Mouse (Mus musculus) left cerebral cortex, postnatal 36 days (tissue): ENCODE data around the gene Psmb9. TPM values are rescaled to one million over a fixed set of nuclear protein-coding genes. Genes with fewer than 3 reads are reported as not detected.
"Not testable (repeated sequence)": the region's sequence is repeated elsewhere in the genome, so short reads cannot be mapped to it uniquely, and the experiment has no call there.

Source experiments
- DNase-seq, 2 experiments: peaks; one replicate each; pipeline ENCODE4 v3.0.0; 2021 to 2022; ENCODE audit warnings: low spot score in 2 of 2, mixed read lengths in 1 of 2
- intact Hi-C: fragments of 180-260 bp; cut with DNase I; formaldehyde crosslinking; loops from one replicate; pipeline ENCODE4 v1.15.1; 2025
- total RNA-seq, 2 experiments: library from RNA; stranded (reverse); gene quantifications; 2 replicates each; pipeline ENCODE4 v1.2.3; 2021

Psmb9 gene
- total RNA-seq, 2 experiments from 2014 or later, result 0.77 to 1.1 TPM

GRCm38 (mm10) chr17:34144221-34144620, 43.3 kb downstream of the Psmb9 start:
- DNase-seq, intact Hi-C loops: not testable (repeated sequence)

- DNase-seq, result no peak
- intact Hi-C loops, result no loop called here
Observed at GRCm38 (mm10) chr17:34143461-34143860, 44.1 kb downstream of the Psmb9 start.

- intact Hi-C loops, result no loop called here
- no peak for DNase-seq
Observed at GRCm38 (mm10) chr17:34143033-34143432, 44.5 kb downstream of the Psmb9 start, which contains the start of gene H2-DMb2. Gene H2-DMb2 (plus strand): TSS chr17:34143307.

GRCm38 (mm10) chr17:34142456-34143010, 45.0 kb downstream of the Psmb9 start:
- intact Hi-C loops, result no loop called here
- no peak for DNase-seq

- peak in 1 of 2 experiments; percentile 45 for DNase-seq
- intact Hi-C loops, result no loop called here
Observed at GRCm38 (mm10) chr17:34141448-34141847, 46.1 kb downstream of the Psmb9 start.

GRCm38 (mm10) chr17:34140240-34140639, 47.3 kb downstream of the Psmb9 start:
- DNase-seq, result no peak
- intact Hi-C loops, result no loop called here

GRCm38 (mm10) chr17:34139416-34139815, 48.1 kb downstream of the Psmb9 start:
- DNase-seq, result no peak
- intact Hi-C loops, result no loop called here

- intact Hi-C loops, result no loop called here
- no peak for DNase-seq
Observed at GRCm38 (mm10) chr17:34138655-34139054, 48.9 kb downstream of the Psmb9 start.

- DNase-seq, result no peak
- intact Hi-C loops, result no loop called here
Observed at GRCm38 (mm10) chr17:34137601-34138000, 50.0 kb downstream of the Psmb9 start.

GRCm38 (mm10) chr17:34135297-34136224, 52.0 kb downstream of the Psmb9 start:
- intact Hi-C loops, result loop anchor here (2.0 kb wide), 1 partner anchor 17 kb away; the partner anchor contains the start of gene H2-DMa
- peak; percentile 97 to 98 for DNase-seq

- no peak for DNase-seq
- intact Hi-C loops, result loop anchor here (2.0 to 5.0 kb wide), 2 partner anchors 16 to 33 kb away; partner anchors contain the start of gene H2-DMa
Observed at GRCm38 (mm10) chr17:34134451-34134850, 53.1 kb downstream of the Psmb9 start.

- no peak for DNase-seq
- intact Hi-C loops, result loop anchor here (5.0 kb wide), 1 partner anchor 34 kb away; no protein-coding TSS in a partner anchor
Observed at GRCm38 (mm10) chr17:34133289-34133688, 54.3 kb downstream of the Psmb9 start.

Other genes starting within 250 kb of the Psmb9 start
- 10 to 100 TPM; 96.1 to 98.3 TPM for gene Pfdn6, start 247.4 kb downstream of the Psmb9 start, total RNA-seq
- 10 to 100 TPM; 12.6 to 15.0 TPM for gene Wdr46, start 247.1 kb downstream of the Psmb9 start, total RNA-seq
- gene B3galt4, start 236.3 kb downstream of the Psmb9 start, total RNA-seq, result 1 to 10 TPM; 5.5 to 6.7 TPM
- gene Vps52, start 232.0 kb downstream of the Psmb9 start, total RNA-seq, result 10 to 100 TPM; 84.5 to 87.0 TPM
- 100 to 1,000 TPM; 291 to 302 TPM for gene Rps18, start 231.8 kb downstream of the Psmb9 start, total RNA-seq
- gene H2-K1, start 187.4 kb downstream of the Psmb9 start, total RNA-seq, result 10 to 100 TPM; 17.2 to 19.3 TPM
- gene Ring1, start 163.1 kb downstream of the Psmb9 start, total RNA-seq, result 10 to 100 TPM; 33.5 to 35.9 TPM
- gene H2-Ke6, start 159.7 kb downstream of the Psmb9 start, total RNA-seq, result 10 to 100 TPM; 35.7 to 36.6 TPM
- 100 to 1,000 TPM; 101 to 105 TPM for gene Slc39a7, start 156.1 kb downstream of the Psmb9 start, total RNA-seq
- gene Rxrb, start 156.0 kb downstream of the Psmb9 start, total RNA-seq, result 10 to 100 TPM; 81.9 to 87.8 TPM
- 10 to 100 TPM; 15.1 to 16.3 TPM for gene Col11a2, start 148.3 kb downstream of the Psmb9 start, total RNA-seq
- gene H2-Oa, start 95.4 kb downstream of the Psmb9 start, total RNA-seq, result under 1 TPM in 1 of 2 experiments, not detected in 1; 0.79 TPM
- 10 to 100 TPM; 26.1 to 28.5 TPM for gene H2-DMa, start 68.2 kb downstream of the Psmb9 start, total RNA-seq
- 100 to 1,000 TPM; 183 to 189 TPM for gene Brd2, start 65.1 kb downstream of the Psmb9 start, total RNA-seq
- under 1 TPM; 0.59 to 0.93 TPM for gene H2-DMb2, start 44.5 kb downstream of the Psmb9 start, total RNA-seq
- gene H2-DMb1, start 34.7 kb downstream of the Psmb9 start, total RNA-seq, result 1 to 10 TPM in 1 of 2 experiments, under 1 TPM in 1; 0.94 to 1.1 TPM
- gene Tap1, start 211 bp downstream of the Psmb9 start, total RNA-seq, result 1 to 10 TPM; 1.9 to 2.0 TPM
- gene Psmb8, start 10.0 kb upstream of the Psmb9 start, total RNA-seq, result 1 to 10 TPM; 2.1 to 3.4 TPM
- 1 to 10 TPM; 6.6 to 7.7 TPM for gene Tap2, start 15.8 kb upstream of the Psmb9 start, total RNA-seq
- gene H2-Ob, start 51.1 kb upstream of the Psmb9 start, total RNA-seq, result not detected
- 1 to 10 TPM; 1.9 to 2.5 TPM for gene H2-Ab1, start 69.9 kb upstream of the Psmb9 start, total RNA-seq
- gene H2-Aa, start 100.1 kb upstream of the Psmb9 start, total RNA-seq, result 1 to 10 TPM; 2.6 to 3.4 TPM
- gene H2-Eb1, start 118.1 kb upstream of the Psmb9 start, total RNA-seq, result 1 to 10 TPM; 2.7 to 2.9 TPM
- gene H2-Eb2, start 137.9 kb upstream of the Psmb9 start, total RNA-seq, result not detected
- gene Btnl2, start 167.1 kb upstream of the Psmb9 start, total RNA-seq, result under 1 TPM; 0.50 to 0.74 TPM
- not detected for gene Btnl1, start 189.4 kb upstream of the Psmb9 start, total RNA-seq
- 1 to 10 TPM; 4.1 TPM for gene BC051142, start 211.1 kb upstream of the Psmb9 start, total RNA-seq